Mouse (Mus musculus) heart, postnatal 14 days (tissue): ENCODE measurements around the gene Cnpy3. TPM values are rescaled to one million over a fixed set of nuclear protein-coding genes. Genes with fewer than 3 reads are reported as not detected.
A peak's percentile ranks its signal among the peaks of the same experiment; 100 is the strongest.
"Not testable (repeated sequence)": the region's sequence is repeated elsewhere in the genome, so short reads cannot be mapped to it uniquely, and the experiment has no call there.

Experiments used
- DNase-seq, 2 experiments: peaks; one replicate each; pipeline ENCODE4 v3.0.0; 2021 to 2022
- intact Hi-C: fragments of 180-260 bp; cut with DNase I; formaldehyde crosslinking; loops from one replicate; pipeline ENCODE4 v1.15.1; 2025
- long read RNA-seq, 2 experiments: library from polyadenylated mRNA; stranded (forward); transcript quantifications; one replicate each; pipeline ENCODE4 v2.0.0; 2021
- total RNA-seq, 2 experiments: library from RNA; stranded (reverse); gene quantifications; 2 replicates each; pipeline ENCODE4 v1.2.3; 2021

Cnpy3 gene
- total RNA-seq = 10 to 100 TPM; 18.7 to 19.4 TPM
- long read RNA-seq, experiment 1, transcript Cnpy3-201 (6 exons, 1,908 nt) = major isoform, 44 of 51 reads
- long read RNA-seq, experiment 1, partial matches to known transcripts = 0 of 51 reads
- long read RNA-seq, experiment 1, other reads (novel, unspliced or antisense) = 7 of 51 reads
- long read RNA-seq, experiment 2, transcript Cnpy3-201 (6 exons, 1,908 nt) = major isoform, 47 of 51 reads
- long read RNA-seq, experiment 2, partial matches to known transcripts = 0 of 51 reads
- long read RNA-seq, experiment 2, other reads (novel, unspliced or antisense) = 3 of 51 reads

DNA sequence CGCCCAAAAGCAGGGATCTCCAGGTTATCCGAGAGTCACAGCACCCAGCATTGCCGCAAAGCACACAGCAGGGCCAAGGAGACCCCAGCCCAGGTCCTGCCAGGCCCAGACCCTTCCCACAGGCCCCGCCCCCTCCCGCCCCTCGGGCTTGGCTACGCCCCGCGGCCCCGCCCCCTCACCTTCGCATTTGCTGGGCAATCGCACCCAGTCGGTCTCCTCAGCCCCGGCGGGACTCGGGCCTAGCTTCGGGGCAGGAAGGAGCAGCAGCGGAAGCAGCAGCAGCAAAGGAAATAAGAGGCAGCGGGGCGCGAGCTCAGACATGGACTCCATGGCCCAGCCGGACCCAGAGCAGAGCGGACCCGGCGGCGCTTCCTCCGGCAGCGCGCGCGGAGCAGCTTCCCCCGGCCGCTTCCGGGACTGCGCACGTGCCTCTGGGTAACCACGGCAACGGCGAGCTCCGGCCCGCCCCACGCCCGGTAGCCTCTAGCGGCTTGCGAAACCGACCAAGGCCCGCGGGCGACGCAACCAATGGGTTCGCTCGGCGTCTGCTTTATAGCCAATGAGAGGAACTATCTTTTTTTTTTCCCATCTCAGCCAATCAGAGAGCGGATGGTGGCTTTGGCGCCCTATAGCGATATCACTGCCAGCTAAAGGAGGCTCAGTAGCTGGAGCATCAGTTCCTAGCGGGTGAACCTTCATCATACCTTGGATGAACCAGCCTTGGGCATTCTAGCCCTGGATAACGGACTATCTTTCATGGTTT, at the start of gene Cnpy3:
TSS of gene Cnpy3 (minus strand) at position 421 of the 763 bp plus-strand sequence.
- peak; percentile 97 to 98 for DNase-seq
- intact Hi-C loops = no loop called here

DNA sequence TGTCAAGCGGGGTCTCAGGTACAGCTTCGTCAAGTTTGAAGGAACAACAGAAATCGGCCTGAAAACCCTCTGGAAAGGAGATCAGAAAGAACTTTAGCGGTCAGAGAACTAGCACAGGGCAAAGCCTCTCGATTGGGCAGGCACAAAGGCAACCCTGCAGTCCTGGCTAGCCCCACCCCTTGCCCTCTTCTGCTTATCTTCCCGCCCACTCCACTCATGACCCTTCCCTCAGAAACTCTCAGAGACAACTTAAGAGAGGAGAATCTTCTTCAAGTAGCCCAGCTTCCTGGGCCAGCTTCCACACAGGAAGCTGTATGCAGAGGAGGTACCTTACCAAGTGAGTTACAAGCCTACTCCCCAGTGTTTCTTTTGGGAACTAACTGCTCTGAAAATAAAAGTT, 49.7 kb upstream of the Cnpy3 start:
- intact Hi-C loops = no loop called here
- DNase-seq = no peak

DNA sequence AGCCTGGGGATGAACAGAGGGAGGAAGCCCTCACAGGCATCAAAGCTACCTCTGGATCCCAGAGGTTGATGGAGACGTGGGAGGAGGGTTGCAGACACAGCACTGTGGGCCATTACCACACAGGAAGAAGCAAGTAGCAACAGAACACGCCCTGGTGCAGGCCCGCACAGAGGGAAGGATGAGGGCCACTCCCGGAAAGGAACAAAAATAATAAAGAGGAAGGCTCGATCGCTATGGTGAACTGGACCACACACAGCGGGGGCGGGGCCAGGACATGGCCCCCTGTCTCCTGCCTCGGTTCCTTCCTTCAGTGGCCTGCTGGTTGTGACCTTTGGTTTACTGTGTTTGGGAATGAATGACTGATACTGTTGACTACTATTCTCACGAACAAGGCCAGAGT, 47.7 kb upstream of the Cnpy3 start:
- intact Hi-C loops = no loop called here

DNA sequence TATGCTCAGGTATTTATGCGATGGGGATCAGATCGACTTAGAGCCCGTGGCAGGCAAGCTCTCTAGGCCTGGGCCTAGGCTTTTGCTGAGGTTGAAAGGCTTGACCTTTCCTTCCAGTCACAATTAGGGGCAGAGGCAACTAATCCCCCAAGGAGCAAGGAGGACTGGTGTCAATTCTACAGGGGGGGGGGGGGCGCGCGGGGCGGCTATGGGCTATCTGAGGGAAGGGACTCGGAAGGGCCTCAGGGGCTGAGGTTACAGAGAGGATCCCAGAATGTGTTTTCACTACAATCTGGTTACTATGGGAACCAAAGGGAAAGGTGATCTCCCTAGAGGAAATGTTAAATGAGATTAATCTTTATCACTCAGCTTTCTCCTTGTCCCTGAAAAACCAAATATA, 45.4 kb upstream of the Cnpy3 start:
- intact Hi-C loops = no loop called here
- no peak for DNase-seq

More for the DNA sequence above, 47.7 kb upstream of the Cnpy3 start:
- DNase-seq = no peak

DNA sequence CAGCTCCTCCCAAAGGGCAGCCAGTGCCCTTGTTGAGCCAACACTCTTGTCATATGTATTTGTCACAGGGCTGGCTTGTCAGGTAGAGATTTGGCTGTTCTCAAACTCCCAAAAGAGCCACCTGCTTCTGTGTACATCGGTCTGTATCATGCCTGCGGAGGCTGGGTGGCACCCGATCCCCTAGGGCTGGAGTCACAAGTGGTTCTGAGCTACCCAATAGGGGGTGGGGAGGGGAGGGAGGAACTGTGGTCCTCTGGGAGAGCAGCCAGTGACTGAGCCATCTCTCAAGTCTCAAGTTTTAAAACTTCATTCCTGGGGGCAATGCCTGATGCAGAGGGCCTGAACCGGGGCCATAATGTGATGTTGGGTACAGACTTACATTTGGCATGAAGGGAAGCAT, 44.7 kb upstream of the Cnpy3 start:
- intact Hi-C loops = no loop called here
- DNase-seq = no peak

DNA sequence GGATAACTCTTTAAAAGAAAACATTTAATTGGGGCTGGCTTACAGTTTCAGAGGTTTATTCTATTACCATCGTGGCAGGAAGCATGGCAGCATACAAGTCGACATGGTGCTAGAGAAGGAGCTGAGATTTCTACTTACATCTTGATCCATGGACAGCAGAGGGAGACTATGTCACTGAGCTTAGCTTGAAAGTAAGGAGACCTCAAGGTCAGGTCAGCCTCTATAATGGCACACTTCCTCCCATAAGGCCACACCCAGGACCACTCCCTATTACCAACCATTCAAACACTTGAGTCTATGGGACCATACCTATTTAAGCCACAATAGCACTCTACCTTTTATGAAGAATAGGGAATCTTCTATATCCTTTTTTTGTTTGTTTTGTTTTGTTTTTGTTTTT, 40.9 kb upstream of the Cnpy3 start:
- no peak for DNase-seq
- intact Hi-C loops = no loop called here

DNA sequence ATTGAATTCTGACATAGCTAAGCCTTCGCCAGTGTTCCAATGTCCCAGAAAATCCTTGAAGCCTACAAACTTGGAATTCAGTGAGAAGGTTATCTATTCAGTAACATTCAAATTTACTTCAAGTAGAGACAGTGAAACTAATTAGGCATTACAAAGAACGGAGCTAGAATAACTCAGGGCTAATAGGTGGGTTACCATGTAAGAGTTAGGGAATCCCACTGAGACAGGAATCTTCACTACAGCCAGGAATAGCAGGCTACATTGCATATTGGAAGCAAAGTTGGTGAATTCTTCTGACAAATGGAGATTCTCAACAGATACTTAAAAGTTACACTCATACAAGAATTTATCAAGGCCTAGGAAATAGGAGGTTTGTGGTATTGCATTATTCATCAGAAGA, 36.0 kb upstream of the Cnpy3 start:
- intact Hi-C loops, DNase-seq: not testable (repeated sequence)

DNA sequence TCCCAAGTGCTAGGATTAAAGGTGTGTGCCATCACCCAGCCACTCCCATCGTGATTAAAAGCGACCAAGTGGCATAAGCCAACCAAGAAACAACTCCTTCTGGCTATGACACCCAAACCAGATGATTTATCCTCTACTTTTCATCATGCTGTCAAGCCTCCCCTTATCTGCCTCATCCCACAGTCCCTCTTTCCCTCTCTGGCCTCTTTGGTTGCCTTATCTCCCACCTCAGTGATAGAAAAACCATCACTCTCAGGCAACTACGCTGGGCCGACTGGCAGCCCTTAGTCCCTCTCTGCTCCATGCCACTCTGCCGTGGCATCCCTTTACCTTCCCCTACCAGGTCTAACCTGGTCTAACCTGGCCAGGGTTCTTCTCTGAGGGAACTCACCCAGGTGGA, 34.9 kb upstream of the Cnpy3 start:
- DNase-seq = no peak
- intact Hi-C loops = no loop called here

GRCm38 (mm10) chr17:46783222-46783565, 31.2 kb upstream of the Cnpy3 start:
- intact Hi-C loops = loop anchor here (1.0 to 5.0 kb wide), 2 partner anchors 74 to 105 kb away; partner anchors contain the start of gene Bicral
- DNase-seq = no peak

DNA sequence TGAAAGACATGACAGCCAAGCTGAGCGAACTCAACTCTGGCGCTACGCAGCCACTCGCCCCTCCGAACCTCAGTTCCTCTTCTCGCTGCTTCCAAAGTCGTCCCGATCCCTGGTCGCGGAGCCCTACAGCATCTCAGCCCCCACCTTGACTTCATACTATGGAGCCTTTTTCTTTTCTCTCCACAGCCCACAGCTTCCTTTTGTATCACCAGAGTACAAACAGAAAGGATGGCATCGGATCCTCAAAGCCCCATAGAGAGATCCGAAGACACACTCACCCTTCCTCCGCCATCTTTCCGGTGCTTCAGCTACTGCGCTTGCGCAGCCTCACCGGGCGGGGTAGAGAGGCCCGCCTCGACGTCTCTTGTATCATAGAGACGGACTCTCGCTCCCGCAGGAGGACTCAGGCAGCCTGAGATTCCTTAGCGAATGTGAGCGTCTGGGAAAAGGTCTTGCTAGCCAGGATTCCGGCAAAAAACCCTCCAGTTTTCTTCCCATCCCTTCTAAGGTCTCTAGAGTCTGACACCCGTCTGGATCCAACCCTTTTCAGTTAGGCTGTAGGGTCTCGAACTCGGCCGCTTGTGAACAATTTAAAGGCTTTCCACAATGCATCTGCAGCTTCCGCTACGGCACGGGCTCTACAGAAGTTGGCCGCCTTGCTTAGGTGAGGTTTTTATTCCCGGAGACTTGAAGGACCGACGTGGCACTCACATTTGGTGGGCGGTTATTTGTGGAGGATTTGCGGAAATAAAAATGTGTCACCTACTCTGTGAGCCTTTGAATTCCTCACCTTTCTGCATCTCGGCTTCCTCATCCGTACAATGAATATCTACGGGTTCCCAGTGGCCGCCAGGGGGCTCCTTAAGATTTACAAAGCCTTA, 30.6 kb upstream of the Cnpy3 start, which contains the start of gene Rpl7l1:
TSS of gene Rpl7l1 (minus strand) at position 332 of the 881 bp plus-strand sequence.
- intact Hi-C loops = loop anchor here (1.0 to 5.0 kb wide), 2 partner anchors 75 to 106 kb away; partner anchors contain the start of gene Bicral
- DNase-seq = peak; percentile 94

DNA sequence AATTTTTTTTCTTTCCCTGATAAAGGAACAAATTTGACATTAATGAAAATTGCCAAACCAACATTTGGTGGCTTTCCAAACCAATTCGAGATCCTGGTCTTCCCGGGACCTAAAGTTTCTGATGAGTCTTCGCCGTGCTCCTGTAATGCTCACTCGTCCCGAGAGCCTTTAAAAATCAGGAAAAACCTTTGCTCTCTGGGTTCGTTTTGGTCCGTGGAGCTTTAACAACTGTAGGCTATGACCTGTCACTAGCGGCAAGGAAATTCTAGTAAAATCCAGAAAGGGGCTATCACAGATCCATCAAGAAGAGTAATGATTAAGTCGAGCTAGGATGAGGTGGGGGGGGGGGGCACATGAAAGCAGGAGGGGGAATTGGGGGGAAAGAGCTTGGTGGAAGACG, 29.9 kb upstream of the Cnpy3 start:
- intact Hi-C loops = loop anchor here (5.0 kb wide), 1 partner anchor 75 kb away; the partner anchor contains the start of gene Bicral
- DNase-seq = no peak

DNA sequence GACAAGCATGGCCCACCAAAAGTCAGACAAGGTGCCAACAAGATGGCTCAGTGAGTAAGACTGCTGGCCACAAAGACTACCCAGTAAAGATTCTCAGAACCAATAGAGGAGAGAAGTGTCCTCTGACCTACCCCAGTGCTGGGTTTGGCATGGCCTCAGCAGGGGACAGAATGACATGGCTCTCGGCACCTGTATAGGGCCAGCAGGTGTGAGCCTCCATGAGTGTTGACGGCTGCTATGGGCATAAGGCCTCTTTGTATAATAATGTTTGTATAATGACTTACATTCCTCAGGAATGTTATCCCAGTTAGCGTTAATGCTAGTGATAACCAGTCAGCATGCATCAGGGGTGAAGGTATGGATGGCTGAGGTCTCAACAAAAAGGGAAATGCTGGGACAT, 24.1 kb upstream of the Cnpy3 start:
- intact Hi-C loops = no loop called here

DNA sequence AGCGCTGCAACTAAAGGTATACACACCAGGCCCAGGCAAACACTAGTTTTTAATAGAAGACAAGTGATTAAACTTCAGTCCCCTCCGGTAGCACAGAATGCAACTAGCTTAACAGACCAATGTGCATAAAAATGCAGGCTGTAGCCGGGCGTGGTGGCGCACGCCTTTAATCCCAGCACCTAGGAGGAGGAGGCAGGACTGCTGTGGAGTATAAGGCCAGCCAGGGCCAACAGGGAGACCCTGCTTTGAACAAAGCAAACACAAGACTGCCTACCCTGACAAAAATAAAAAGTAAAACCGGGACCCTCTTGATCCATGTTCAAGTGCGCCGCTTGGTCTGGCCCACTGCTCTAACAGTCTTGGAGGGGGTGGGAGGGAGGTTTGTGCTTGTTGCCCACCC, 23.1 kb upstream of the Cnpy3 start:
- no peak for DNase-seq
- intact Hi-C loops = no loop called here

More for the DNA sequence above, 24.1 kb upstream of the Cnpy3 start:
- DNase-seq = no peak

GRCm38 (mm10) chr17:46774131-46774472, 22.1 kb upstream of the Cnpy3 start:
- DNase-seq = no peak
- intact Hi-C loops = no loop called here

DNA sequence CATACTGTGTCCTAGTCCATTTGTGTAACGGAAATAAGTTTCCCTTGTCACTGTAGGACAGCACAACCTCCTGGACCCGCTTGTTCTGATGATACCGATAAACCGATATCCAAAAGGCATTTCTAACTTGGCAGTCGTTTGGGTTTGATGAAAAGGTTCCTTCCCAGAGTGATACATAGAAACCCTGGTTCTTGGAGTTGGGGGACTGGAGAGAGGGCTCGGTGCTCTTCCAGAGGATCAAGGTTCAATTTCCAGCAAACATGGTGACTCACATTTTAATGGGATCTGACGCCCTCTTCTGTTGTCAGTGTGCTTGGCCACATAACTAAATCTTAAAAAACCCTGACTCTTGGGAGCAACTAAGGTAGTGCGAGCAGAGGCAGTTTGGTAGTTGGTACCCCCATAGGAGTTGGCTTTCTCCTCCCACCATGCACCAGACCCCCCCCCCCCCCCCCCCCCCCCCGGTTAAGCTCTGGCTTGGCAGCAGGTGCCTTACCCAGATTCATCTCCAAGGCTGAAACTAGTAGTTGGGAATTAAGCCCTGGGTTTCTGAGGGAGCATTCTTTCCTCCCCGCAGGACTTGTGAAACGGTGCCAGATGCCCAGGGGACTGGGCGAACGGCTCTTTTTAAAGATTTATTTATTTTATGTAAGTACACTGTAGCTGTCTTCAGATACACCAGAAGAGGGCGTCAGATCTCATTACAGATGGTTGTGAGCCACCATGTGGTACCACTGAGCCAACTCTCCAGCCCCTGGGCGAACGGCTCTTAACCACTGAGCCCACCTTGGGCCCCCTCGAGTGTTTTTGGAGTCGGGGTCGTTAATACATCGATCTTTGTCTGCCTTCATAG, 21.5 kb upstream of the Cnpy3 start:
- intact Hi-C loops = no loop called here
- DNase-seq = no peak

DNA sequence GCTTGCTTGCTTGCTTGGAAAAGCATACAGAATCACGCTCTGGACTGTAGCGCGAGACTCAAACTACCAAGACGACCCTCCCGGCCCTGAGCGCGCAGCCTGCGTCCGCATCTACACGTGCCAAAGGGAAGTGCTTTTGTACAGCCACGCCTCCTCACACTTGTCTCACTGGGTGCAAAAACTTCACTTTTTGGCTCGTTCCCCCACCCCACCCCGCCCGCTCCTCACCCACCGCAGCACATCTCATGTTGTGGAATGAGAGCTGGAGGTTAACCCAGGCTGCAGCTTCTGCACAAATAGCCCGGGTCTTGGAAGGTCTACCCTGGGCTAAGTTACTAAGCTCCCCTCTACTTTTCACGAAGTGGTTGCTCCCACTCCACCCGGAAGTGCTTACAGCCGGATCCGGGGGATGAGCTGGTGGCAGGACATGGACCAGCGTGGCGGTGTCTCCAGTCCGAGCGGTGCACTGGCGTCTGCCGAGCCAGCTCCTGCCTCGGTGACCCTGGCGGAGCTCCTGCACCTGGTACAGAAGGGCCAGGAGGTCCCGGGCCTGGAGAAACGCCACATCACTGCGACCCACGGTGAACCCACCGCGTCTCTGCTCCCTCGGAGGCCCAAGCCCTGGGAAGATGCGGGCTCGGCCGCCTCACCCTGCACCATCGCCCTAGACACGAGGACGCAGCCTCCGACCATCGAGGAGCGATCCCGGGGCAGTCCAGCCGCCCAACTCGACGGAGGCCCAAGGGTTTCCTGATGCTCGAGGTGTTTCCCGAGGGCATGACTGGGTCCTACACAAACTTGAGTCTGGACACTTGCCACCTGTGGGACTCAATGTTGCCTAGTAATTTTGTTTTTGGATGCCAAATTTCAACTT, 20.6 kb upstream of the Cnpy3 start, which contains the start of gene 2310039H08Rik:
TSS of gene 2310039H08Rik (plus strand) at position 232 of the 874 bp plus-strand sequence.
- intact Hi-C loops = no loop called here
- DNase-seq = peak; percentile 82 to 84

- no peak for DNase-seq
- intact Hi-C loops = no loop called here
Measured at GRCm38 (mm10) chr17:46772038-46772403, 20.0 kb upstream of the Cnpy3 start.

DNA sequence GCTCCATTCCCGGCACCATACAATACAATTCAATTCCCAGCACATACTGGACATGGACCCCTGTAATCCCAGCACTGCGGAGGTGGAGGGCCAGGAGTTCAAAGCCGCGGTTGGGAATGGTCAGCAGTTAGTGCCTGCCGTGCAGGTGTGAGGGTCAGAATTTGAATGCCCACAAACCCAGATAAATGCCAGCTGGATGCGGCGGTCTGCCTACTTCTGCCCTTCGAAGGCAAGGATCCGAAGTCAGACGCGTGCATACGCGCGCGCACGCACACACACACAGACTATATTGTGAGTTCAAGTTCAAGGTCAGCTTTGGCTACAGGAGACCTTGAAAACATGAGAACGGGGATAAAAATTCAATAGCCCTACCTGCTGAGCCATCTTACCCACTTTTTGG, 19.6 kb upstream of the Cnpy3 start:
- intact Hi-C loops = no loop called here
- no peak for DNase-seq

DNA sequence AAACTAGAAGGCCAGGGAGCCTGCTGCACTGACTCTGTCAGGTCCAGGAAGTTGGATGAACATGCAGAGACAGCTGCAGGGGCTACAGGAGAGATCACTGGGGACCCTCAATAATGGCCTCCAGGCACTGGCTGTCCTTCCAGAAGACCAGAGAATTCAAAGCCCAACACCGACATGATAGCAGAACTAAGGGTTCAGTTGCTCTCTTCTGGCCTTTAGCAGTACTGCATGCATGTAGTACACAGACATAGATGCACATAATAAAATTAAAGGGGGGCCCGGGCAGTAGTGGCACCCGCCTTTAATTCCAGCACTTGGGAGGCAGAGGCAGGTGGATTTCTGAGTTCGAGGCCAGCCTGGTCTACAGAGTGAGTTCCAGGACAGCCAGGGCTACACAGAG, 19.0 kb upstream of the Cnpy3 start:
- DNase-seq = no peak
- intact Hi-C loops = no loop called here
